Mouse (Mus musculus) lung, embryonic 15.5 days (tissue): ENCODE data around the gene Teddm2. TPM values are rescaled to one million over a fixed set of nuclear protein-coding genes. Genes with fewer than 3 reads are reported as not detected.
A peak's percentile ranks its signal among the peaks of the same experiment; 100 is the strongest.

Source experiments
- ATAC-seq: fragments of 200-750 bp; cut with Nextera tagmentation; 2 replicates; pipeline ENCODE4 v1.8.0; 2017; ENCODE audit warnings: moderate number of reproducible peaks, borderline replicate concordance; ENCODE audit not compliant: low FRiP score, low TSS enrichment; ENCODE audit errors: extremely low read depth
- H3K27ac ChIP-seq: fragments of 300-500 bp; sonication (generic); 2 replicates; pipeline ENCODE4 v1.5.1; 2015; ENCODE audit warnings: moderate library complexity, mild to moderate bottlenecking, inconsistent platforms
- H3K27me3 ChIP-seq: fragments of 300-500 bp; sonication (generic); 2 replicates; pipeline ENCODE4 v1.6.1; 2015; ENCODE audit warnings: inconsistent platforms
- H3K36me3 ChIP-seq: fragments of 300-500 bp; sonication (generic); 2 replicates; pipeline ENCODE4 v1.6.1; 2015; ENCODE audit warnings: inconsistent platforms
- H3K4me1 ChIP-seq: fragments of 300-500 bp; sonication (generic); 2 replicates; pipeline ENCODE4 v1.6.1; 2015; ENCODE audit warnings: inconsistent platforms
- H3K4me2 ChIP-seq: fragments of 300-500 bp; sonication (generic); 2 replicates; pipeline ENCODE4 v1.6.1; 2015; ENCODE audit warnings: inconsistent platforms, mild to moderate bottlenecking, moderate library complexity
- H3K4me3 ChIP-seq: fragments of 300-500 bp; sonication (generic); 2 replicates; pipeline ENCODE4 v1.5.1; 2015; ENCODE audit warnings: mild to moderate bottlenecking, inconsistent platforms
- H3K9ac ChIP-seq: fragments of 300-500 bp; sonication (generic); 2 replicates; pipeline ENCODE4 v1.6.1; 2015; ENCODE audit warnings: inconsistent platforms
- H3K9me3 ChIP-seq: fragments of 300-500 bp; sonication (generic); 2 replicates; pipeline ENCODE4 v1.6.1; 2016; ENCODE audit warnings: inconsistent platforms
- WGBS: fragments of 180-500 bp; shearing (Covaris S2); methylation state at CpG from one replicate; pipeline ENCODE4 v1.1.7; 2015; 5-methylcytosine and 5-hydroxymethylcytosine counted together
- microRNA-seq: library from miRNA; unstranded; fragments of <30 nt; microRNA quantifications from one replicate; pipeline ENCODE4, GENCODE M21; 2016
- polyA plus RNA-seq: library from polyadenylated mRNA; unstranded; fragments of >200 nt; fragmentation: Nextera tagmentation; extraction: Ambion mirVana; gene quantifications from 2 replicates; pipeline ENCODE4 v1.2.1, GENCODE M21; 2015

The Teddm2 gene
- polyA plus RNA-seq, 1 experiment from 2014 or later, result 0.41 TPM

- no peaks in the 10 kb centered on the region for H3K36me3 ChIP-seq
- no peaks in the 10 kb centered on the region for H3K9me3 ChIP-seq
- H3K4me1 ChIP-seq, result no peaks in the 10 kb centered on the region
- no peak for ATAC-seq
- no peak overlapping the region for H3K4me2 ChIP-seq
- WGBS, result 82% methylated on average over 8 of the region's 8 CpGs
- H3K9ac ChIP-seq, result no peak overlapping the region
- no peak overlapping the region for H3K27ac ChIP-seq
- no peak overlapping the region for H3K4me3 ChIP-seq
- H3K27me3 ChIP-seq, result no peaks in the 10 kb centered on the region
Observed at GRCm38 (mm10) chr1:153803530-153803929, 96.5 kb downstream of the Teddm2 start.

- H3K4me2 ChIP-seq, result no peak overlapping the region
- ATAC-seq, result no peak
- no peaks in the 10 kb centered on the region for H3K9me3 ChIP-seq
- H3K4me3 ChIP-seq, result no peak overlapping the region
- no peaks in the 10 kb centered on the region for H3K27me3 ChIP-seq
- WGBS, result 60% methylated on average over 7 of the region's 7 CpGs
- no peaks in the 10 kb centered on the region for H3K4me1 ChIP-seq
- no peak overlapping the region for H3K9ac ChIP-seq
- H3K36me3 ChIP-seq, result no peaks in the 10 kb centered on the region
- no peak overlapping the region for H3K27ac ChIP-seq
Observed at GRCm38 (mm10) chr1:153802691-153803090, 97.3 kb downstream of the Teddm2 start.

Small RNA genes within 50 kb of the gene (microRNA-seq; reads per million reads assigned to microRNA genes)
- 15.0 reads per million, percentile 33 among the genes with 10 or more reads in this experiment for gene Mir8114

Other genes starting within 250 kb of the Teddm2 start
- gene Rgs8, start 247.2 kb downstream of the Teddm2 start, polyA plus RNA-seq, result 0.14 and 0.20 TPM in 2 replicates
- gene Rgs16, start 159.9 kb downstream of the Teddm2 start, polyA plus RNA-seq, result 1.7 and 1.9 TPM in 2 replicates
- gene Rnasel, start 150.8 kb downstream of the Teddm2 start, polyA plus RNA-seq, result 5.3 and 7.0 TPM in 2 replicates
- gene Rgsl1, start 56.1 kb downstream of the Teddm2 start, polyA plus RNA-seq, result not detected in 2 replicates
- gene Teddm1b, start 25.9 kb downstream of the Teddm2 start, polyA plus RNA-seq, result 0.11 and 0.16 TPM in 2 replicates
- gene Teddm1a, start 8.5 kb downstream of the Teddm2 start, polyA plus RNA-seq, result not detected in 2 replicates
- gene Glul, start 284 bp downstream of the Teddm2 start, polyA plus RNA-seq, result 105 and 112 TPM in 2 replicates